Mouse (Mus musculus): ENCODE results near the gene Elmo1. TPM values are rescaled to one million over a fixed set of nuclear protein-coding genes. Genes with fewer than 3 reads are reported as not detected.
"Not testable (repeated sequence)": the region's sequence is repeated elsewhere in the genome, so short reads cannot be mapped to it uniquely, and the experiment has no call there.

Elmo1 gene
- polyA plus RNA-seq, 1 experiment from 2014 or later, result 19.2 TPM

- Histone ChIP-seq H3K9me3 (no peaks in the 10 kb centered on the region), H3K27me3 (ENCODE audit: insufficient read depth, poor library complexity, severe bottlenecking) (no peaks in the 10 kb centered on the region), H3K4me1 (replicated peaks) (no peaks in the 10 kb centered on the region), H3K4me3 (no peak overlapping the region), H3K27ac (no peak overlapping the region), H3K36me3 (no peaks in the 10 kb centered on the region)
- no peak for DNase-seq (ENCODE audit: low spot score)
- WGBS, result 77% methylated on average over 10 of the region's 10 CpGs
These were observed 525.4 kb downstream of the Elmo1 start for GRCm38 (mm10) chr13:20615596-20616469.

DNA sequence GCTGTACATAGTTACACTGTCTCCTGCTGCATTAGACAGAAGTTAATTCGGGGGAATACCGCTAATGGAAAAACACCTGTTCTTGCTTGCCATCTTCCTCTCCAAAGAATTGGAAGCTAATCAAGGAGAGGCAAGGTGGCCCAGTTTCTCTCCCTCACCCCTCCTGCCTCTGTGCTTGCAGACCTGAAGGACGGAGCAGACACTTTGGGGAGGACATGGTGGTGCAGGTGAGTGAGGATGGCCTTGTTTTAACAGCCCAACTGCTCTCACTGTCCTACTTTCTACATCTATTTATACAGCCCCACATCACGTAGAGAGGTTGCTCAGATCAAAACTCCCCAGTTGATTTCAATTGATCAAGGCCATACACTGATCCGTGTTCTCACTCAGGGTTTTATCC is 529.5 kb downstream of the Elmo1 start:
- no peak overlapping the region for H3K27ac ChIP-seq
- no peaks in the 10 kb centered on the region for H3K27me3 ChIP-seq (ENCODE audit: insufficient read depth, poor library complexity, severe bottlenecking)
- H3K4me3 ChIP-seq, result no peak overlapping the region
- no peak for DNase-seq (ENCODE audit: low spot score)
- H3K9me3 ChIP-seq, result no peaks in the 10 kb centered on the region
- WGBS, result 88% methylated on average over 5 of the region's 5 CpGs
- H3K4me1 ChIP-seq (replicated peaks), result no peaks in the 10 kb centered on the region
- no peaks in the 10 kb centered on the region for H3K36me3 ChIP-seq

GRCm38 (mm10) chr13:20623071-20623850 is 532.9 kb downstream of the Elmo1 start:
- Histone ChIP-seq H3K36me3 (no peaks in the 10 kb centered on the region), H3K9me3 (peaks cover 7% of the 10 kb centered on the region; the same call in 1 of the 2 replicates), H3K27me3 (ENCODE audit: insufficient read depth, poor library complexity, severe bottlenecking) (no peaks in the 10 kb centered on the region), H3K4me3 (no peak overlapping the region), H3K27ac (no peak overlapping the region), H3K4me1 (replicated peaks) (no peaks in the 10 kb centered on the region)
- WGBS, result 86% methylated on average over 7 of the region's 7 CpGs
- no peak for DNase-seq (ENCODE audit: low spot score)

GRCm38 (mm10) chr13:20627796-20628195 is 537.4 kb downstream of the Elmo1 start:
- Histone ChIP-seq H3K36me3 (no peaks in the 10 kb centered on the region), H3K9me3 (peaks cover 7% of the 10 kb centered on the region; the same call in 1 of the 2 replicates), H3K4me3 (no peak overlapping the region), H3K27me3 (ENCODE audit: insufficient read depth, poor library complexity, severe bottlenecking) (no peaks in the 10 kb centered on the region), H3K27ac (no peak overlapping the region), H3K4me1 (replicated peaks) (no peaks in the 10 kb centered on the region)
- DNase-seq (ENCODE audit: low spot score), result no peak
- WGBS, result 89% methylated on average over 6 of the region's 6 CpGs

GRCm38 (mm10) chr13:20632477-20632876 is 542.1 kb downstream of the Elmo1 start:
- no peaks in the 10 kb centered on the region for H3K36me3 ChIP-seq
- WGBS, result 80% methylated on average over 5 of the region's 5 CpGs

DNA sequence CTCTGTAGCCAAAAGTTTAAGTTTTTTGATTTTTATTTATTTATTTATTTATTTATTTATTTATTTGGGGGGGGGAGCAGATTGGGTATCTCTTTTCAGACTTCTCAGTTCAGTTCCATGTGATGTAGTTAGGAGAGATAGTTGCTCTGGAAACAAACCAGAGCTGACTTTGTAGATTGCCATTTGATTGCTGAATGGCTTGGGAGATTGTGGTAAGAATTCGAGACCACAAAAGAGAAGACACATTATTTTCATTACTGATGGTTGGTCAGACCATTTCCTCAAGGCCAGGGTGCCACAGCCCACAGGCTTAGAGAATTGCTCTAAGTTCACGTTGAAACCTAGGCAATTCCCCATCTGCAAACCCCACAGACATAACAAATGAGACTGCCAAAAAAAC is 544.3 kb downstream of the Elmo1 start:
- WGBS, result 81% methylated on average over 2 of the region's 2 CpGs
- H3K27ac ChIP-seq; H3K27me3 ChIP-seq (ENCODE audit: insufficient read depth, poor library complexity, severe bottlenecking); H3K4me1 ChIP-seq (replicated peaks); H3K4me3 ChIP-seq; DNase-seq (ENCODE audit: low spot score); H3K9me3 ChIP-seq; H3K36me3 ChIP-seq: not testable (repeated sequence)

More at GRCm38 (mm10) chr13:20632477-20632876, 542.1 kb downstream of the Elmo1 start:
- no peaks in the 10 kb centered on the region for H3K27me3 ChIP-seq (ENCODE audit: insufficient read depth, poor library complexity, severe bottlenecking)
- H3K9me3 ChIP-seq, result no peaks in the 10 kb centered on the region
- no peak overlapping the region for H3K4me3 ChIP-seq
- no peak overlapping the region for H3K27ac ChIP-seq
- DNase-seq (ENCODE audit: low spot score), result no peak
- H3K4me1 ChIP-seq (replicated peaks), result peaks cover 6% of the 10 kb centered on the region; the same call in 1 of the 2 replicates

DNA sequence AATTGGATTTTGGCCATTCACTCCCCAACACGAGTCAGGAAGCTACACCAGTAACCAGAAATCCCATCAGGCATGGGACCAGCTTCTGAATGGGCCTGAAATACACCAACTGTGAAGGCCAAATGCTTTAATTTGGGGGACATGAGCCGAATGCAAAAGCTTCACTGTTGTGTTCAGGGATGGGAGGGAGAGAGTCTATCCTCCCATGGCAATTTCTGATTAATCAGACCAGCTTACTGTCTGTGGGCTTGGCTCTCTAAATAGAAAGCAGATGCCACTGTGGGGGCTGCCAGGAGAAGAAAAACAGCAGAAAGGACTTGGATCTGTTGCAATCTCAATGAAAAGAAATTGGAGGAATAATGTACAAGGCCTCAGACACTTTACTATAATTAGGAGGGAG is 545.2 kb downstream of the Elmo1 start:
- Histone ChIP-seq H3K4me3 (no peak overlapping the region), H3K27me3 (ENCODE audit: insufficient read depth, poor library complexity, severe bottlenecking) (no peaks in the 10 kb centered on the region), H3K36me3 (no peaks in the 10 kb centered on the region), H3K27ac (no peak overlapping the region), H3K9me3 (no peaks in the 10 kb centered on the region), H3K4me1 (replicated peaks) (peaks cover 6% of the 10 kb centered on the region; the same call in 1 of the 2 replicates)
- 73% methylated on average over 2 of the region's 2 CpGs for WGBS
- no peak for DNase-seq (ENCODE audit: low spot score)
